Mouse (Mus musculus) C2C12 (cell line): ENCODE measurements around the gene BC051665.

ENCODE experiments used
- CEBPB ChIP-seq: IDR thresholded peaks from one replicate; pipeline ENCODE4 v1.6.1; 2011; ENCODE audit warnings: low read depth, mild to moderate bottlenecking, control low read depth, moderate library complexity
- CTCF ChIP-seq: IDR thresholded peaks from one replicate; pipeline ENCODE4 v1.5.1; 2011; ENCODE audit not compliant: control insufficient read depth, insufficient read depth, insufficient read length
- MAX ChIP-seq: IDR thresholded peaks from one replicate; pipeline ENCODE4 v1.6.1; 2011; ENCODE audit warnings: mild to moderate bottlenecking, control low read depth
- USF1 ChIP-seq: IDR thresholded peaks from one replicate; pipeline ENCODE4 v1.6.1; 2011; ENCODE audit warnings: low read depth, mild to moderate bottlenecking, control low read depth, moderate library complexity

DNA sequence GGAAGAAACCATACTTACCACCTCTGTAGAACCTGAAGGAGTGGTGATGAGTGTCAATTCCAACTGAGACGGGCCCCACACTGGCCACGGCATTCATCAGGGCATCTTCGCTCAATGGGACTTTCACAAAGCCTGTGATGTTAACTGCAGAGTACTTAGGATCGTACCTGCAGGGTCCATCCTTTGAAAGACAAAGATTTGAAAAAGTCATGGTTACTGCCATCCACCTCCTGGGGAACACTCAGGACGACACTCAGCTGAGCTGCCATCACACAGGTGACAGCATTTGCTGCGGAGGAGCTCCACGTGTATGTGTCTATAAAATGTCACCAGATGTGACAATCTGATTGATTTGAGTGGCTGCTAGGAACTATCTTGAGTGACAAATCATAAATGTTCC lies 2.9 kb downstream of the BC051665 start:
- TF ChIP-seq CTCF (no peak), USF1 (no peak), CEBPB (no peak), MAX (no peak)
